Mouse (Mus musculus): ENCODE measurements around the gene Gimap9.

The Gimap9 gene

DNA sequence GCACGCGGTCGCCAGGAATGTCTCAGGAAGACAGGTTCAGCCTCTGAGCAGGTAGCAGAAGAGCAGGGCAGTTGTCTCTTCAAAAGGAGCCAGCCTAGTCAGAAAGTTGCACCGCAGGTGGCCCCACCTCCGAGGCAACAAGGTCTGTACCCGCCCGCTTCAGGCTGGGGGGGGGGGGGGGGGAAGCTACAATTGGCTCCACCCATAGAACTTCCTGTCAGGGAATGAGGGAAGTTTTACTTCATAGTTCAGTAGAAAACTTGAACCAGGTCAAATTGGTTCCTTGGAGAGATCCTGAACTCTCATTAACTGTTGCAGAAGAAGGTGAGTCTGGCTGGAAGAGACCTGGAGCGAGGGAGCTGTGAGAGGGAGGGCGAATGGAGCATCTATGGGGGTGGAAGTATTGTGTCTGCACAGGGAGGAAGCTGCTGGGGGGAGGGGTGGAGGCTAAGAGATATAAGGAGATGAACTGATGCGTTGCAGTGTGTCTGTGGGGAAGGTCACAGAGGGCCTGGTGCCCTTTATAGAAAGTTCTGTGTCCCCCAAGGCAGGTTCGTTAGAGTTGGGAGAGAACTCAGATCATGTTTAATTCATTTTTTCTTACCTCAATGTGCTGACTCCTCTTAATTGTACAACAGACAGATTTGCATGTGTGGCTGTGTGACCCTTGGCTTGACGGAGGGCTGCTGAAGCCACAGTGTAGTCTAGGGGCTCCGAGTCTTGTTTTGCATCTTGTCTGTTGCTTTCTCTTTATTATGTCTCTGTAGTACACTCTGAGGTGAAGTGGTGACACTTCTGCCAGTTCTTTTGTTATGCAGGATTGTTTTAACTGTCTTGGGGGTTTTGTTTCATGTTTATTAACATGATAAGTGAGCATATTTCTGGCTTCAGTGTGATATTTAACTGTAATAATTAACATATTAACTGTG is at the start of gene Gimap9:
Gene Gimap9 (plus strand): TSS at position 199 of the 929 bp plus-strand sequence.
- DNase-seq (ENCODE audit: low spot score in 2 of 2) = peak; percentile 44 to 53

GRCm38 (mm10) chr6:48626464-48626863 is 49.5 kb upstream of the Gimap9 start, which contains the start of gene AI854703:
AI854703 (plus strand) TSS chr6:48626764.
- DNase-seq (ENCODE audit: low spot score in 2 of 2) = no peak

GRCm38 (mm10) chr6:48626984-48627383 is 48.9 kb upstream of the Gimap9 start:
- DNase-seq (ENCODE audit: low spot score in 2 of 2) = peak; percentile 48 to 67

- DNase-seq (ENCODE audit: low spot score in 2 of 2) = peak in 1 of 2 experiments; percentile 11
These were observed 48.4 kb upstream of the Gimap9 start for GRCm38 (mm10) chr6:48627511-48627924.

DNA sequence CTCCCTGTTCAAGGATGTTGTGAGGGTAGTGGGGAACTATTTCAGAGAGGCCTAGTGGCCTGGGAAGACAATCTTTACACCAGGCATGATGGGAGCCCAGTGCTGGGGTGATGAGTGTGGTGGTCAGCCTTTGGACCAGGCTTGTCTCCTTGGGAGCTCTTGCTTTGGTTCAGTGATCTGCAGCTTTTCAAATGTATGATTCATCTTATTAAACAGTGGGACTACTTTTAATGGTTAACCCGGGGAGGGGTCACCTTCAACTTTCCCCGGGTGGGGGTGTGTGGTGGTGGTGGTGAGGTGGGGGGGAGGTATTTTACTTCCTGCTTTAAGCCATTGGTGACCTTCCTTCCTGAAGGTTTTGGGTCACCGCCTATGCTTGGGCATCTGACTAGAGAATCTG is 47.6 kb upstream of the Gimap9 start:
- DNase-seq (ENCODE audit: low spot score in 2 of 2) = no peak

GRCm38 (mm10) chr6:48628808-48629660 is 46.9 kb upstream of the Gimap9 start:
- no peak for DNase-seq (ENCODE audit: low spot score in 2 of 2)

DNA sequence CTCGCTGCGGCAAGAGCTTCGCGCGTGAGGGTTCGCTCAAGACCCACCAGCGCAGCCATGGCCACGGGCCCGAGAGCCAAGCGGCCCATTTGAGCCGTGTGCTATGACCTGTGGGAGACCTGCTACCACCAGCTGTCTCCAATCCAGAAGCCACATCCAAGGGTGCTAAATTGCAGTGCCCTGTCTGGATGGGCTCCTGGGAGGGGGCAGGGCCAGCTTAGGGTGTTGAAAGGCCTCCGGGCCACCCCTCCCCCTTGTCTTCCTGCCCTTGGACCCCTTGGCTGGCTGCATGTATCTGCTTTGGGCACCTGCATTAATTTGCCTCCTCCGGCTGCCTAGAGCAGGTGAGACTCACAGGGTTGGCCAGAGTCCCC is 46.3 kb upstream of the Gimap9 start:
- no peak for DNase-seq (ENCODE audit: low spot score in 2 of 2)

GRCm38 (mm10) chr6:48630831-48631230 is 45.1 kb upstream of the Gimap9 start:
- no peak for DNase-seq (ENCODE audit: low spot score in 2 of 2)

GRCm38 (mm10) chr6:48635105-48635504 is 40.8 kb upstream of the Gimap9 start:
- DNase-seq (ENCODE audit: low spot score in 2 of 2) = no peak

GRCm38 (mm10) chr6:48636515-48636914 is 39.4 kb upstream of the Gimap9 start:
- peak; percentile 8 to 56 for DNase-seq (ENCODE audit: low spot score in 2 of 2)

GRCm38 (mm10) chr6:48637811-48638500 is 38.0 kb upstream of the Gimap9 start:
- peak in 1 of 2 experiments; percentile 15 for DNase-seq (ENCODE audit: low spot score in 2 of 2)

- peak; percentile 34 to 49 for DNase-seq (ENCODE audit: low spot score in 2 of 2)
These were observed 37.4 kb upstream of the Gimap9 start for GRCm38 (mm10) chr6:48638553-48638952.

DNA sequence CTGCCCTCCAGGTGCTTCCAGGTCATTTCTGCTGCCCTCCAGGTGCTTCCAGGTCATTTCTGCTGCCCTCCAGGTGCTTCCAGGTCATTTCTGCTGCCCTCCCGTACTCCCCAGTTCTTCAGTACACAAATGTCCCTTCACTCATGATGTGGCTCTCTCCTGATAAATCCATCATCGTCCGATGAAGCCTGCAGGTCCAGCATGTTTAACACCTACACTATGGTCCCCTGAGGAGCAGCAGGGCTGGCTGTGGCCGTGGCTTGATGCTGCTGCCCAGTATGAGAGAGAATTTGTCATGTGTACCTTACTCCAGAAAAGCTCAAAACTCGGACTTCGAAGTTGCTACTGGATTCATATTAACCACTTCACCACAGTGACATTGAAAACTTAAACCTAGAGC is 34.5 kb upstream of the Gimap9 start:
- DNase-seq (ENCODE audit: low spot score in 2 of 2) = no peak

GRCm38 (mm10) chr6:48642764-48643292 is 33.1 kb upstream of the Gimap9 start:
- DNase-seq (ENCODE audit: low spot score in 2 of 2) = peak; percentile 16 to 43

GRCm38 (mm10) chr6:48645660-48646308 is 30.1 kb upstream of the Gimap9 start:
- peak; percentile 50 to 74 for DNase-seq (ENCODE audit: low spot score in 2 of 2)

DNA sequence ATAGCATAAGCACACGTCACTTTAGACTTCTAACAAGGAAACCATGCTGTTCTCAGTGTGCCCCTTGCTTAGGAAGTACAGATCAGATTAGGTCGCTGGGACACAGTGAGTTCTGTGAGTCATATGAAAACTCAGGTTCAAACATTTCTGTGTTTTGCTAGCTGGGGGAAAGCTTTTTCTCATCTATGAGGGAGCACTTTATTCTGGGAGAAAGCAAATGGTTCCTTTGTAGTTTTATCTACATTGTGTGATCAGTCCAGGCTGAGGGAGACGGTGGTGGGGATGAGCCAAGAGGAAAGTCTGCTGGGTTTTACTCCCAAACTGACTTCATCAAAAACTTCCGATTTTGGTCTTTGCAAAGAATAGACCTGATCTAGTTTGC is 29.6 kb upstream of the Gimap9 start:
- DNase-seq (ENCODE audit: low spot score in 2 of 2) = no peak

DNA sequence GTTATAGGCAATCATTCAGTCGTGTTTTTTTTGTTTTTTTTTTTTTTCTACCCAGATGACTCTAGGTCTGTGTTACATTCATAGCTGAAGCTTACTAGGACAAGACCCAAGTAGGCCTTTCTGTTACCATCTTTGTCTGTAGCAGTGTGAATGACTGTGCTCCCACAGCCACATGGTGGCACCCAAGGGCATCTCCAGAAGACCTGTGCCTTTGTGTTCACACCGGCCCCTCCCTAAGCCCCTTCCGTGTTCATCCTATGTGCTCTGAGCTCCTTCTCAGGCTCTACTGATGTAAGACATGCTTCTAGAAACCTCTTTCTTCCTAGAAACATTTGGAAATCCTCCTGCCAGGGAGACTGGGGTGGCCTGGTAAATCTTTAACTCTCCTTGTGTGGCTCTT is 28.9 kb upstream of the Gimap9 start, which contains the start of gene Gimap8:
Gene Gimap8 (plus strand): TSS at position 240 of the 400 bp plus-strand sequence.
- DNase-seq (ENCODE audit: low spot score in 2 of 2) = peak; percentile 66

DNA sequence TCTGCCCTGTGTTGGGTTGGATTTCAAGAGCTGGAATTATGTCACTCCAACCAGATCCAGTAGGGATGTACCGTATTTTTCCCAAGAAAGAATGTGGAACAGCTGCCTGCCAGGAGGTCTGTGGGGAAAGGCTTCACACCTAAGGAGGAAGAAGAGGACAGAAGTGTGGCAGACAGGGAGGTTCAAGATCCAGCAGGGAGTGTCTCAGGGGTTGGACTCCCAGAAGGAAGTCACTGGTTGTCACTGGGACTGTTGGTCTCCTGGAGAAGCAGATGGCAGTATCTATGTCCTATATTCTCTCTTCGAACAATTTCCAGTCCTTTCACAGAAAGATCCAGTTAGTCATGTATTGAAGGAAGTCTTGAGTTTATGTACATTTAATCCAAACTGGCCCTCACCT is 28.3 kb upstream of the Gimap9 start:
- no peak for DNase-seq (ENCODE audit: low spot score in 2 of 2)

DNA sequence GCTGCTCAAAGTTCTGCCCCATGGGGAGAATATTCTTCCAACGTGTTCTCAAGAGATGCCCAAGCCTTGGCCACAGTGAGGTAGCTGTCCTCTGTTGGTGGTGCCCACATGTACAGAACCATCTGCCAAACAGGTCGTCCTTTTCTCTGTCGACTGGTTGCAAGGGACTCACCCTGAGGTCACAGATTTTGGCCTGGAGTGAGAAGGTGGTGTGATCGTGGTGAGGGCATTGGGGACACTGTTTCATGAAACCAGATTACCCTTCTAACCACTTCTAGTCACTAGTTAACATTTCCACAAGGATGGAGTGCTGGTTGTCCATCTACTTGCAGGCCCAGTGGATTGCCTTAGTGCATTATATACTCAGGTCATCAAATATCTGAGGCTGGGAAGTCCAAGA is 27.1 kb upstream of the Gimap9 start:
- DNase-seq (ENCODE audit: low spot score in 2 of 2) = no peak

DNA sequence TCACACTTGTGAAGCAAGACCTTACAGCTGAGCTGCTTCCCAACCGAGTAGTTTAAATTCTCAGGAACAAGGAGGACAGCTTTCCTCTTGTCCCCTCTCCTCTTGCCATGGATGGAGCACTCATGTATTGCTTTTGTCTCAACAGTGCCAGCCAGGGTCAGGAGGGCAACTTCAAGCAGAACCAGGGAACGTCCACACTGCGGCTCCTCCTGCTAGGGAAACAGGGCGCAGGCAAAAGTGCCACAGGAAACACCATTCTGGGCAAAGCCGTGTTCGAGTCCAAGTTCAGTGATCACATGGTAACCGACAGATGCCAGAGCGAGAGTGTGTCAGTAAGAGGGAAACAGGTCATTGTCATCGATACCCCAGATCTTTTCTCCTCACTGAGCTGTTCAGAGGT is 25.9 kb upstream of the Gimap9 start:
- DNase-seq (ENCODE audit: low spot score in 2 of 2) = no peak

GRCm38 (mm10) chr6:48658721-48659120 is 17.2 kb upstream of the Gimap9 start:
- no peak for DNase-seq (ENCODE audit: low spot score in 2 of 2)
